Mouse (Mus musculus): Measurements from ENCODE around the gene Nfam1. TPM values are rescaled to one million over a fixed set of nuclear protein-coding genes. Genes with fewer than 3 reads are reported as not detected.

Nfam1 gene
- polyA plus RNA-seq, 1 experiment from 2014 or later, result 2.2 TPM

DNA sequence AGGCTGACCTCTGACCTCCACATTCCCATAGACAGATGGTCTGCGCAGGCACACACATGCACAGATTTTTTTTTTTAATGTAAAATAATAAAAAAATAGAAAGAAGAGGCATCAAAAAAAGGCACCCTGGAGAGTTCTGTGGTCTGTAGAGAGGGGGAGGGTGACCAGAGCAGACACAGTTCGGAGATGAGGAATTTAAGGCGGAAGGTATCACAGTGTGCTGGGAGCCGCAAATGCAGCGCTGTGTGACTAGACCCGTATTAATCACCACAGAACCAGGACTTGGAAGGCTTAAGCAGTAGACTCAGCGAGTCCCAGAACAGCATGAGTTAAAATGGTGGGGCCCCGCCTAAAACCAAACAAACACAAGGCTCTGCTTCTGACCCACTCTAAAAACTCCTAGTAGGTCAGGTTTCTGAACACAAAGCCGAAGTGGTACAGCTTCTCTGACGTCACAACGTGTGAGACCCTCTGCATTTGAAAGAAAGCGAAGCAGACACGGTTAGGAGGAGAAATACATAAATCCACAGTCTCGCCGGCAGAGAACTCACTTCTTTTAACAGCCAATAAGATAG lies 25.7 kb downstream of the Nfam1 start:
- ATAC-seq (ENCODE audit: low FRiP score), result no peak
- Histone ChIP-seq H3K27ac (no peak overlapping the region), H3K4me3 (no peak overlapping the region), H3K4me1 (replicated peaks) (peaks cover 45% of the 10 kb centered on the region), H3K36me3 (no peaks in the 10 kb centered on the region), H3K9me3 (no peaks in the 10 kb centered on the region), H3K4me2 (no peak overlapping the region), H3K27me3 (peaks cover 43% of the 10 kb centered on the region), H3K9ac (no peak overlapping the region)
- WGBS, result 54% methylated on average over 15 of the region's 15 CpGs

DNA sequence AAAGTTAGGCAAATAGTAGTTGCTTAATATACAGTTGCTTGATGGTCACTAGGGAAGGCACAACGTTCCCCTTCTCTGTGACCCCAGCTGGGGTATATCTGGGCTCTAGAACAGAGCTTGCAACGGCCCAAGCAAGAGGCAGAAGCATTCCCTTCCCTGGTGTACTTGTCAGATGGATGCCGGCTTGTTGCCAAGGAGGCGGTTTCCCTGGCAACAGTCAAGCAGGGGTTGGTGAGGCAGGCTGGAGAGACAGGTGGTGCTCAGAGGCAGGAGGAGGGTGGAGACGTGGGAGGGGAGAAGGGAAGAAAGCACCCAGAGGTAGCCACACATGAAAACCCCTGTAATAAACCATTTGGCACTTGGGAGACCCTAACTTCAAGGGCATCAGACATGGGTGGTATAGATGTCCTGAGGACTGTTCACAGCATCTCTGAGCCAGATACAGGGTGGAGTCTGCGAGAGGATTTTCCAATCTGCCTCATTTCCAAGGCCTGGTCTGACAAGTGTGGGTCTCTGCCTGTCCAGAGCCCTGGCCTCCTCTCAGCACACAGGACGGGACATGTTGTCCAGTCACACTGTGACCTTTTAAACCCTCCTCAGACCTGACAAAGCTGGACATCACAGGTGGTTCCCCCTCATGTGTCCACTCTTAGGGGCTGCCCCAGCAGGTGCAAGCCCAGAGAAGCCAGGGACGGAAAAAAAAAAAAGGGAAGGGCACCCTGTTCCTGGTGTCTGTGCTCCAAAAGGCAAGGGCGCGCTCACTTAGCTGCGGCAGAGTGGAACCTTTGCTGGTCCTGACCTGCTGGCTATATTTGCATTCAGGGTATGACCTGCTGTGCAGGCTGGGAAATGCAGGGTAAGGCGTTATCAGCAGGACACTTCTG lies 30.2 kb downstream of the Nfam1 start:
- H3K27ac ChIP-seq, result peak overlapping the region; percentile 84
- peaks cover 38% of the 10 kb centered on the region for H3K27me3 ChIP-seq
- peak overlapping the region; percentile 51; the same call in 1 of the 2 replicates for H3K9ac ChIP-seq

DNA sequence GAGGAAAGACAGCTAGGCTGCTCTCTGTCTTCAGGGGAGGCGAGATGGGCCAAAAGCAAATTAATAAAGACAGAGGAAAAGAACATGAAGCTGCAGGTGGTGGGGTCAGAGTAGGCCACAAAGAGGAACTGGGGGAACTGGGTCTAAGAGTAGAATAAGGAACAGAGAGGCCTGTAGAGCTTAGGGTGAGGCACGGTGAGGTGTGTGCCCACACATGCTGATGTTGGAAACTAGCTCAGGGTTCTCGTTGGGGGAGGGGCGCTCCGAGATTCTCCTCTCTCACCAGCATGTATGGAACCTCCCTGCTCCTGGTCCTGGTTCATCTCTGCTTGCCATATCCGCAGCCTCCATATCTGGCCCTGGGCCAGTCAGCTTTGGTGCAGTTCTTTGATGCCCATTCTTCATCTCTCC lies 34.3 kb downstream of the Nfam1 start:
- Histone ChIP-seq H3K4me3 (no peak overlapping the region), H3K36me3 (no peaks in the 10 kb centered on the region), H3K27ac (no peak overlapping the region), H3K4me2 (no peak overlapping the region), H3K4me1 (replicated peaks) (peaks cover 66% of the 10 kb centered on the region), H3K9ac (peak overlapping the region; percentile 9; the same call in 1 of the 2 replicates), H3K9me3 (no peaks in the 10 kb centered on the region), H3K27me3 (peaks cover 38% of the 10 kb centered on the region)
- WGBS, result 85% methylated on average over 6 of the region's 6 CpGs
- ATAC-seq (ENCODE audit: low FRiP score), result no peak

More for the DNA sequence above, 30.2 kb downstream of the Nfam1 start:
- Histone ChIP-seq H3K4me3 (no peak overlapping the region), H3K36me3 (no peaks in the 10 kb centered on the region), H3K9me3 (no peaks in the 10 kb centered on the region), H3K4me2 (no peak overlapping the region), H3K4me1 (replicated peaks) (peaks cover 27% of the 10 kb centered on the region)
- peak; percentile 82 for ATAC-seq (ENCODE audit: low FRiP score)
- WGBS, result 26% methylated on average over 12 of the region's 12 CpGs

DNA sequence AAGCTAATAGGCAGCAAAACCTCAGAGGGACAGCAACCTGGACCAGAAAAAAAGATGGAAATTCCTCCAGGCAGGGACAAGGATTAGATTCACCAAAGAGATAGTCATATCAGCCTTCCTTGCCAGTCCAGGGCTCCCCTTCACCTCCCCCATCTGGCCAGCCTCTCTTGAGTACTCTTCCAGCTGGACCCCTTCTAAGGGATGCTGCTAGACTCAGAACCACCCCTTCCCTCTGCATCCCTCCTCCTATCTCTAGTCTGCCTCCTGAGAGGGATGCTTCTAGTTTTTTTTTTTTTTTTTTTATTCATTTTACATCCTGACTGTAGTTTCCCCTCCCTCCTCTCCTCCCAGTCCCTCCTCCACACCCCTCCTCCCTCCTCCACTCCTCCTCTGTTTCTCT lies 36.7 kb downstream of the Nfam1 start:
- Histone ChIP-seq H3K27me3 (peaks cover 33% of the 10 kb centered on the region), H3K36me3 (no peaks in the 10 kb centered on the region), H3K4me2 (no peak overlapping the region), H3K4me1 (replicated peaks) (peaks cover 59% of the 10 kb centered on the region), H3K27ac (no peak overlapping the region), H3K9me3 (no peaks in the 10 kb centered on the region), H3K4me3 (no peak overlapping the region), H3K9ac (no peak overlapping the region)
- ATAC-seq (ENCODE audit: low FRiP score), result no peak

DNA sequence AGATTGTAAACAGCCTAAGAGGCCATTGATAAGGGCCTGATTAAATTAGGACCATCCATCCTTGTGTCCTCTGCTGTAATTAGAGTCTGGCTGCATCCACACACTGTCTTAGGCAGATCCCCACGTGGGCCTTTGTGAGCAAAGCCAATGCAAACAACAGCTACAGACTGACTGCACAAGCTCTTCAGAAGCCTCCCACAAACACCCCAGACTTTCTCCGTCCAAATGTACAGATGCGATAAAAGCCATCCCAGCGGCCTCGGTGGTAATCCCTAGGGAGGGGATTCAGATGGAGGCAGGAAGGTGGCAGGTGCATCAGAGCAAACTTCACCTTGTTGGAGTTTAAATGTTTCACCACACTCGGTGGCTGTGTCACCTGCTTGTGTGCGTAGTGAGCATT lies 37.9 kb downstream of the Nfam1 start:
- Histone ChIP-seq H3K9ac (peak overlapping the region; percentile 19; the same call in 1 of the 2 replicates), H3K4me2 (no peak overlapping the region), H3K4me3 (no peak overlapping the region), H3K36me3 (no peaks in the 10 kb centered on the region), H3K4me1 (replicated peaks) (peaks cover 63% of the 10 kb centered on the region), H3K27ac (peak overlapping the region; percentile 67), H3K27me3 (peaks cover 35% of the 10 kb centered on the region), H3K9me3 (no peaks in the 10 kb centered on the region)
- WGBS, result 50% methylated on average over 7 of the region's 7 CpGs
- no peak for ATAC-seq (ENCODE audit: low FRiP score)

DNA sequence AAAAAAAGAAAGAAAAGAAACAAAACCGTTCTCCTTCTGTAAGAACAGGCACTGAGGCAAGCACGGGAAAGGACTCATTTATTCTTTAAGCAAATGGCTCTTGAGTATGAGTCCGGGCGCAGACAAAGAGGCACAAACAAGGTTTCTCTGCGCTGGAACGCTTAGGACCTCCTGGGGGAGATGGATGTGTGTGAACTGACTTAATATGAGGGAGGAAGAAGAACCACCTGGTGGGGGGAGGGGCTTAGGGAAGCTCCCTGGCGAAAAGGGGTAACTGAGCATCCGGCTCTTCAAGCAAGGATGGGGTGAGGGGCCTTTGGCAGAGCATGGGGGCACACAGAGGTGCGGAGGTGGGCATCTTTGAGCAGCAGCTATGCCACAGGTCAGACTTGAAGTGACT lies 40.2 kb downstream of the Nfam1 start:
- WGBS, result 41% methylated on average over 9 of the region's 9 CpGs
- Histone ChIP-seq H3K4me3 (no peak overlapping the region), H3K4me2 (no peak overlapping the region), H3K36me3 (no peaks in the 10 kb centered on the region), H3K4me1 (replicated peaks) (peaks cover 83% of the 10 kb centered on the region), H3K27me3 (peaks cover 18% of the 10 kb centered on the region), H3K9me3 (no peaks in the 10 kb centered on the region), H3K9ac (no peak overlapping the region), H3K27ac (no peak overlapping the region)
- ATAC-seq (ENCODE audit: low FRiP score), result no peak

DNA sequence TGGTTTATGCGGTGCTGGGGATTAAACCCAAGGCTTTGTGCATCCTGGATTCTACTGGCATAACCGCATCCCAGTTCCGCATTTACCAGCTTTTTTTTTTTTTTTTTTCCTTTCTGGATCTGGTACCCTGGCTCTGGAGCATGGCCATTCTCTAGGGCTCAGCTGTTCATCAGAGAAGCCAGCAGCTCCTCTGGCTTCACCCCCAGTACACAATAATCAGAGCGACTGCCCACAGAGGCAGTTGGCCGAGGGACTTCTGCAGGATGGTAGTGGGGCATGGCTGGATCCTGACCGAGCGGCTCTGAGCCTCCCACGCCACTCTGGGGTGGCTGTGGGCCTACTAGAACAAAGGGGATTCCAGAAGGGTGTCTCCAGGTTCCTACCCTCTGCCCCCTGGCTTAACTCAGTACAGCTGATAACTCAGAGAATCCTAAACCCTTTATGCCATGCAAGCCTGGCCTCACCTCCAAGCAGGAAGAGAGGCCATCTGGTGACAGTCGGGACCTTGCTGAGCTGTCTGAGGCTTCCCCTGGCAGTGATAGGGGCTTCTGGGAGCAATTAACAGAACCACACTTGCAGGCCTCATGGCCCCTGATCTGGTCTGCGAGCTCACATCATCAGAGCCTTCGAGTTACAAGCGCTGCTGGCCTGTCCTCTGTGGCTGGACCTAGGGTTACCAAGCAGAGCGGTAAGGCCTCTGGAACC lies 40.9 kb downstream of the Nfam1 start:
- Histone ChIP-seq H3K4me3 (no peak overlapping the region), H3K36me3 (no peaks in the 10 kb centered on the region), H3K4me1 (replicated peaks) (peaks cover 83% of the 10 kb centered on the region), H3K4me2 (no peak overlapping the region), H3K27ac (peak overlapping the region; percentile 58), H3K9ac (peak overlapping the region; percentile 4; the same call in 1 of the 2 replicates), H3K27me3 (peaks cover 12% of the 10 kb centered on the region), H3K9me3 (no peaks in the 10 kb centered on the region)
- no peak for ATAC-seq (ENCODE audit: low FRiP score)
- WGBS, result 62% methylated on average over 13 of the region's 13 CpGs

DNA sequence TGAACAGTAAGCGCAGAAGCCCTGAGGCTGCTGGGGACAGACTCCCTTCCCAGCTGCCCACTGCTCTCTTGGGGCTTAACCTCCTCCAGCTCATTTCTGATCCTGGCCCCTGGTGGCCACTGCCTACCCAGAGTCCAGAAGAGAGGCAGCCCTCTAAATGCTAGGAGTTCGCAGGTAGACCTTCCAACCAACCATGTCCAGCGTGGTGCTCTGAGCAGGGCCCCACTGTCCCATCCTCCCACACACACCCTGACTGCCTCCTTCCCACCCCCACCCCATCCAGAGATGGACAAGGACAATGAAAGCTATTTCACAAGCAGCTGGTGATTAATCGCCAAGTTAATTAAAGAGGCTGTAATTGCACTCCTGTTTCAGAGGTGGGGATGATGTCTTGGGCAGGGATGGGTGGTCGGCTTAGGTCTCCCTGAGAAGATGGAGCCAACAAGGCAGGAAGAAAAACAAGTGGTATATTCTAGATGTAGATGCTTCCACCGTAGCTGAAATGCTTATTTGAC lies 43.9 kb downstream of the Nfam1 start:
- Histone ChIP-seq H3K9me3 (no peaks in the 10 kb centered on the region), H3K4me2 (no peak overlapping the region), H3K27me3 (peaks cover 36% of the 10 kb centered on the region), H3K36me3 (no peaks in the 10 kb centered on the region), H3K9ac (no peak overlapping the region), H3K4me3 (no peak overlapping the region), H3K4me1 (replicated peaks) (peaks cover 80% of the 10 kb centered on the region), H3K27ac (peak overlapping the region; percentile 52)
- WGBS, result 54% methylated on average over 6 of the region's 6 CpGs
- ATAC-seq (ENCODE audit: low FRiP score), result no peak

DNA sequence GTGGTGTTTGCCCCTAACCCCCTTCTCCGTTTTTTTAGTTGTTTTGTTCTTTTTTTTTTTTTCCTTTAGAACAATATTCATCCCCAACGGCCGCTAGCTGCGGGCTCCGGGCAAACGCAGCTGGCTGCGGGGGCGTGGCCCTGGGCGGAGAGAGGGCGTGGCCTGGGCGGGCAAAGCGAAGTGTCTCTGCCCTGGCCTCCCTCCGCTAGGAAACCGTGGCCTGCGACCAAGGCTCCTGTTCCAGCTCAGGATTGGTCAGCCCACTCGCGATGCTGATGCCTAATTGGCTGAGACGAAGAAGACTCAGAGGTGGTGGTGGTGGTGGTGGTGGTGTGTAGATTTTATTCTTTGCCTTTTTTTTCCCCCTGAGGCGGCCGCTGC lies 45.4 kb downstream of the Nfam1 start, which contains the start of gene Tcf20:
TSS of gene Tcf20 (minus strand) at position 141 of the 381 bp plus-strand sequence.
- peak within 1 kb of the TSS; percentile 63 for H3K9ac ChIP-seq
- H3K36me3 ChIP-seq, result no peaks in the 10 kb centered on the region
- WGBS, result 0% methylated on average over 20 of the region's 20 CpGs
- H3K4me1 ChIP-seq (replicated peaks), result peaks cover 85% of the 10 kb centered on the region
- peaks cover 36% of the 10 kb centered on the region for H3K27me3 ChIP-seq
- H3K9me3 ChIP-seq, result no peaks in the 10 kb centered on the region
- ATAC-seq (ENCODE audit: low FRiP score), result peak; percentile 78
- peak within 1 kb of the TSS; percentile 73 for H3K4me2 ChIP-seq
- peak within 1 kb of the TSS; percentile 40 for H3K4me3 ChIP-seq
- peak within 1 kb of the TSS; percentile 72 for H3K27ac ChIP-seq

DNA sequence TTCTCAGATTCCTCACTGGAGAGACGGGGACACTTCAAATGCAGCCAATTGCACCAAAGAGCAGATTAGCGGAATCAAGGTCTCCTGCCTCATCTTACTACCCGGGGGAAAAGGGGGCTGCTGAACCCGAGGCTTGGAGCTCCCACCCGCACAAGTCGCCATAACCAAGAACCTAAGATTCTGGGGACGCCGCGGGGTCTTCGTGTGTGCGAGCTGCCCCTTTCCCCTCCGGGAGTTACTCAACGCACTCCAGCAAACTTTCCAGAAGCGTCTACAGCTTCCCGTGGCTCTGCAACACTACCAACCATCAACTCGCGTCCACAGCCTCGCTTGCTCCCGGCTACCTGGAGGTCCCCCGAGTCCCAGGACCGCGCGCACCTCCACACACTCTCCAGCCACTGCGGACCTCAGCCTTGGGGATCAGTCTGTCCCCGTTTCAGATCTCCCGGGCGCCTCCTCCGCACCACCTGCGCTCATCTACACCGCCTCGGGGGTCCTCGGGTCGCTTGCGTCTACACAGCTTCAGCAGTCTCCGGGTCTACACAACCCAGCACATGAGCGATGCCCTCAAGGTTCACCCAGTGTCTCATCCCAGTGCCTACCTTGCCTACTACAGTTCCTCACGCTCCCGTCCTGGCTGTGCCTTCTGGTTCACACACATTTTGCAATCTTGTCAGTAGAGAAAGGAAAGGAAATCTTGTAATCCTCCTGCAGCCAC lies 45.9 kb downstream of the Nfam1 start:
- peak overlapping the region; percentile 63 for H3K9ac ChIP-seq
- 1% methylated on average over 38 of the region's 38 CpGs for WGBS
- no peak overlapping the region for H3K27ac ChIP-seq
- H3K4me1 ChIP-seq (replicated peaks), result peaks cover 85% of the 10 kb centered on the region
- no peaks in the 10 kb centered on the region for H3K36me3 ChIP-seq
- peak overlapping the region; percentile 40 for H3K4me3 ChIP-seq
- no peaks in the 10 kb centered on the region for H3K9me3 ChIP-seq
- H3K4me2 ChIP-seq, result peak overlapping the region; percentile 73
- ATAC-seq (ENCODE audit: low FRiP score), result peak; percentile 41
- H3K27me3 ChIP-seq, result peaks cover 38% of the 10 kb centered on the region

DNA sequence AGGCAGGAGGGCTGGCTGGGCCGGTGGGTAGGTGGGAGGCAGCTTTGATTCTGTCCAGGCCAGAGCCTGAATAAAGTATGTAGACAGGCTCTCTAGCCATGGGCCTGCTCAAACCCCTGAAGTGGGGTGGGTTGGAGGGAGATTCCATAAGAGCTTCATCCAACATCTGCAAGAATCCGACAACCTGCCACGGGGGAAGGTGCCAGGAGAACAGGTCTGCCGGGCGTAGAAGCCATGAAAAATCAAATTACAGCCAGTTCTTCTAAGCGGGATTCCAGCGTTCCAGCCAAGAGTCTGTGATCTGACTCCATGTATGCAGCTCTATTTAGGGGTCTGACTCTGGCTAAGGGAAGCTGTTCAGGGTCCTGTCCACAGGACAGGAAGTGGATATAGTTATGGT lies 48.5 kb downstream of the Nfam1 start:
- Histone ChIP-seq H3K9ac (no peak overlapping the region), H3K4me3 (no peak overlapping the region), H3K4me2 (peak overlapping the region; percentile 49; the same call in 1 of the 2 replicates), H3K36me3 (no peaks in the 10 kb centered on the region), H3K27me3 (peaks cover 59% of the 10 kb centered on the region), H3K27ac (peak overlapping the region; percentile 88), H3K9me3 (no peaks in the 10 kb centered on the region), H3K4me1 (replicated peaks) (peaks cover 84% of the 10 kb centered on the region)
- WGBS, result 59% methylated on average over 7 of the region's 7 CpGs
- ATAC-seq (ENCODE audit: low FRiP score), result no peak

All from hindbrain, embryonic 13.5 days (tissue).